Mouse (Mus musculus) embryo, embryonic 9.5 days (tissue): ENCODE data around the gene Tmem140.

Source experiments
- DNase-seq: peaks from one replicate; pipeline ENCODE4 v3.0.0-alpha.2; 2017; ENCODE audit errors: extremely low spot score

Tmem140 gene

GRCm38 (mm10) chr6:34907696-34908260 is 44.8 kb downstream of the Tmem140 start:
- DNase-seq: no peak

GRCm38 (mm10) chr6:34909631-34910345 is 46.8 kb downstream of the Tmem140 start:
- DNase-seq: no peak

- DNase-seq: peak; percentile 96
Measured at GRCm38 (mm10) chr6:34910371-34911219, 47.6 kb downstream of the Tmem140 start, which contains the start of gene Wdr91. TSS of gene Wdr91 (minus strand) at chr6:34910876.

- no peak for DNase-seq
Measured at GRCm38 (mm10) chr6:34913341-34914040, 50.5 kb downstream of the Tmem140 start.

GRCm38 (mm10) chr6:34914462-34914861 is 51.5 kb downstream of the Tmem140 start:
- no peak for DNase-seq

GRCm38 (mm10) chr6:34919146-34919545 is 56.2 kb downstream of the Tmem140 start:
- DNase-seq: no peak

- no peak for DNase-seq
Measured at GRCm38 (mm10) chr6:34919956-34920355, 57.0 kb downstream of the Tmem140 start, which contains the start of gene Stra8. TSS of gene Stra8 (plus strand) at chr6:34920163.

GRCm38 (mm10) chr6:34920631-34921030 is 57.7 kb downstream of the Tmem140 start:
- DNase-seq: no peak

- peak; percentile 43 for DNase-seq
Measured at GRCm38 (mm10) chr6:34921941-34922340, 59.0 kb downstream of the Tmem140 start.
